Mouse (Mus musculus) megakaryocyte, embryonic 14.5 days (primary cell): ENCODE measurements at regions not wholly inside any gene's neighbourhood (a gene's known extent, or its start where the extent isn't known, plus 50 kb on each side); places are given as distances from the start of the nearest gene placed in this dataset.

Source experiments
- FLI1 ChIP-seq: IDR thresholded peaks from 2 replicates; pipeline ENCODE4 v1.6.1; 2012; ENCODE audit warnings: low read length, inconsistent platforms, mixed read lengths
- GATA1 ChIP-seq: IDR thresholded peaks from 3 replicates; pipeline ENCODE4 v1.6.1; 2012; ENCODE audit warnings: mixed read lengths, low read length, inconsistent platforms, borderline replicate concordance

- TF ChIP-seq GATA1 (no peak), FLI1 (no peak)
Measured at GRCm38 (mm10) chr19:44640551-44640950, 77.9 kb downstream of the Hif1an start.
